Mouse (Mus musculus) CH12.LX (cell line): Measurements from ENCODE around the gene Slc4a4. TPM values are rescaled to one million over a fixed set of nuclear protein-coding genes. Genes with fewer than 3 reads are reported as not detected.

Experiments
- DNase-seq: peaks from one replicate; pipeline ENCODE4 v3.0.0-alpha.2; 2013; ENCODE audit errors: extremely low read depth
- H3K27ac ChIP-seq: 2 replicates; pipeline ENCODE4 v1.5.1; 2012; ENCODE audit warnings: low read depth, mild to moderate bottlenecking, control low read depth, moderate library complexity; ENCODE audit not compliant: insufficient read depth
- H3K27me3 ChIP-seq: replicated peaks from 2 replicates; pipeline ENCODE3; 2012; ENCODE audit warnings: inconsistent platforms
- H3K36me3 ChIP-seq, 2 experiments: replicated peaks in 1 of 2; 2 replicates each; pipeline versions ENCODE3 to v1.6.1; 2012; ENCODE audit warnings: inconsistent platforms in 1 of 2, low read length in 1 of 2, mild to moderate bottlenecking in 1 of 2, mixed read lengths in 1 of 2, moderate library complexity in 1 of 2; ENCODE audit not compliant: control insufficient read depth in 1 of 2, insufficient read depth in 1 of 2
- H3K4me1 ChIP-seq, 2 experiments: 2 replicates each; pipeline ENCODE4 v1.6.1; 2012; ENCODE audit warnings: inconsistent platforms in 1 of 2, moderate library complexity in 1 of 2; ENCODE audit not compliant: insufficient read depth in 2 of 2, control insufficient read depth in 1 of 2
- H3K4me2 ChIP-seq: 2 replicates; pipeline ENCODE4 v1.6.1; 2012; ENCODE audit warnings: low read depth, mild to moderate bottlenecking, control low read depth; ENCODE audit not compliant: poor library complexity, insufficient read depth, severe bottlenecking
- H3K4me3 ChIP-seq, 3 experiments: fragments of 150-350 bp in 1 of 3; sonication (generic) in 1 of 3; replicated peaks in 1 of 3; 2 replicates each; pipeline versions ENCODE3 to v1.5.1; 2011 to 2012; ENCODE audit warnings: low read depth in 2 of 3, low read length in 2 of 3, mild to moderate bottlenecking in 2 of 3, moderate library complexity in 2 of 3, control low read depth in 1 of 3, improper control_type of control experiment in 1 of 3, inconsistent platforms in 1 of 3, mixed read lengths in 1 of 3; ENCODE audit not compliant: poor library complexity in 1 of 3
- H3K79me2 ChIP-seq: replicated peaks from 2 replicates; pipeline ENCODE4 v1.6.1; 2012; ENCODE audit warnings: mild to moderate bottlenecking, moderate library complexity; ENCODE audit not compliant: control insufficient read depth, poor library complexity, insufficient read depth, severe bottlenecking; ENCODE audit errors: extremely low read depth
- H3K9ac ChIP-seq: 2 replicates; pipeline ENCODE4 v1.6.1; 2012; ENCODE audit warnings: low read depth, mild to moderate bottlenecking, control low read depth, moderate library complexity; ENCODE audit not compliant: insufficient read depth
- H3K9me3 ChIP-seq: replicated peaks from 2 replicates; pipeline ENCODE3; 2012; ENCODE audit warnings: low read length, inconsistent platforms, mixed read lengths
- CHD1 ChIP-seq: IDR thresholded peaks from 2 replicates; pipeline ENCODE4 v1.6.1; 2012; ENCODE audit warnings: low read depth, low read length, improper control_type of control experiment, inconsistent platforms
- CHD2 ChIP-seq: IDR thresholded peaks from 2 replicates; pipeline ENCODE4 v1.6.1; 2011; ENCODE audit warnings: low read length, improper control_type of control experiment
- GABPA ChIP-seq: IDR thresholded peaks from 2 replicates; pipeline ENCODE4 v1.6.1; 2012; ENCODE audit warnings: low read depth, low read length, improper control_type of control experiment, inconsistent platforms; ENCODE audit not compliant: insufficient replicate concordance
- HCFC1 ChIP-seq: IDR thresholded peaks from 2 replicates; pipeline ENCODE4 v1.6.1; 2012; ENCODE audit warnings: low read depth, mild to moderate bottlenecking, inconsistent platforms, low read length, improper control_type of control experiment
- JUN ChIP-seq: IDR thresholded peaks from 2 replicates; pipeline ENCODE4 v1.6.1; 2011; ENCODE audit warnings: low read depth, mild to moderate bottlenecking, low read length, improper control_type of control experiment, moderate library complexity; ENCODE audit not compliant: insufficient read depth
- KAT2A ChIP-seq: IDR thresholded peaks from 2 replicates; pipeline ENCODE4 v1.6.1; 2012; ENCODE audit warnings: low read length, improper control_type of control experiment, inconsistent platforms; ENCODE audit not compliant: insufficient replicate concordance
- MAX ChIP-seq: IDR thresholded peaks from 2 replicates; pipeline ENCODE4 v1.6.1; 2011; ENCODE audit warnings: low read length, improper control_type of control experiment
- MAZ ChIP-seq: IDR thresholded peaks from 2 replicates; pipeline ENCODE4 v1.6.1; 2012; ENCODE audit warnings: low read depth, mild to moderate bottlenecking, inconsistent platforms, low read length, improper control_type of control experiment, moderate library complexity
- MEF2A ChIP-seq: IDR thresholded peaks from 2 replicates; pipeline ENCODE4 v1.6.1; 2014; ENCODE audit warnings: low read depth, mild to moderate bottlenecking, inconsistent platforms, low read length, improper control_type of control experiment, borderline replicate concordance
- MYC ChIP-seq: IDR thresholded peaks from 2 replicates; pipeline ENCODE4 v1.6.1; 2011; ENCODE audit warnings: low read depth, mild to moderate bottlenecking, improper control_type of control experiment, low read length
- NELFE ChIP-seq: IDR thresholded peaks from 2 replicates; pipeline ENCODE4 v1.6.1; 2011; ENCODE audit warnings: low read depth, low read length, improper control_type of control experiment
- NRF1 ChIP-seq: IDR thresholded peaks from 2 replicates; pipeline ENCODE4 v1.6.1; 2014; ENCODE audit warnings: low read depth, mild to moderate bottlenecking, inconsistent platforms, low read length, improper control_type of control experiment, moderate library complexity
- POLR2A ChIP-seq: IDR thresholded peaks from 2 replicates; pipeline ENCODE4 v1.6.1; 2011; ENCODE audit warnings: low read depth, mild to moderate bottlenecking, improper control_type of control experiment, low read length
- POLR2AphosphoS2 ChIP-seq: IDR thresholded peaks from 2 replicates; pipeline ENCODE4 v1.6.1; 2011; ENCODE audit warnings: low read depth, low read length, improper control_type of control experiment
- RAD21 ChIP-seq: IDR thresholded peaks from 2 replicates; pipeline ENCODE4 v1.6.1; 2011; ENCODE audit warnings: low read depth, mild to moderate bottlenecking, low read length, improper control_type of control experiment, moderate library complexity
- SIN3A ChIP-seq: IDR thresholded peaks from 2 replicates; pipeline ENCODE4 v1.6.1; 2012; ENCODE audit warnings: low read length, improper control_type of control experiment, inconsistent platforms
- SMC3 ChIP-seq: IDR thresholded peaks from 2 replicates; pipeline ENCODE4 v1.6.1; 2011; ENCODE audit warnings: low read depth, low read length, improper control_type of control experiment
- TBP ChIP-seq: conservative IDR thresholded peaks from 2 replicates; pipeline ENCODE4 v1.6.1; 2011; ENCODE audit warnings: low read depth, low read length, improper control_type of control experiment
- TCF12 ChIP-seq: IDR thresholded peaks from 2 replicates; pipeline ENCODE4 v1.6.1; 2014; ENCODE audit warnings: low read depth, mild to moderate bottlenecking, inconsistent platforms, low read length, improper control_type of control experiment
- UBTF ChIP-seq: IDR thresholded peaks from 2 replicates; pipeline ENCODE4 v1.6.1; 2012; ENCODE audit warnings: low read depth, mild to moderate bottlenecking, inconsistent platforms, low read length, improper control_type of control experiment, moderate library complexity
- USF2 ChIP-seq: conservative IDR thresholded peaks from 2 replicates; pipeline ENCODE4 v1.6.1; 2011; ENCODE audit warnings: low read depth, low read length, improper control_type of control experiment
- ZKSCAN1 ChIP-seq: IDR thresholded peaks from 2 replicates; pipeline ENCODE4 v1.6.1; 2012; ENCODE audit warnings: low read depth, inconsistent platforms, low read length, improper control_type of control experiment, borderline replicate concordance
- ZMIZ1 ChIP-seq: IDR thresholded peaks from 2 replicates; pipeline ENCODE4 v1.6.1; 2012; ENCODE audit warnings: low read depth, mild to moderate bottlenecking, inconsistent platforms, low read length, improper control_type of control experiment
- dilution Hi-C: fragments of 300-500 bp; cut with MboI; formaldehyde crosslinking; loops from 2 replicates; pipeline ENCODE4 v1.14.3; 2020; ENCODE audit warnings: low sequenced_read_pairs; ENCODE audit not compliant: extremely low pct_unique_long_range_greater_than_20kb, extremely low pct_ligation_motif_present
- in situ Hi-C: fragments of 300-500 bp; cut with MboI; formaldehyde crosslinking; loops from 3 replicates; pipeline ENCODE4 v1.14.3; 2019; ENCODE audit warnings: low sequenced_read_pairs, low pct_ligation_motif_present, low pct_unique_long_range_greater_than_20kb, mixed read lengths
- polyA plus RNA-seq: library from polyadenylated mRNA; unstranded; fragments of >175 nt; gene quantifications from 2 replicates; pipeline ENCODE4 v1.2.1, GENCODE M21; 2012; ENCODE audit warnings: low read depth; ENCODE audit not compliant: insufficient read length
- total RNA-seq, 2 experiments: library from RNA; depleted of rRNA; stranded (reverse); fragments of 300-350 nt in 1 of 2; fragments of >200 nt in 1 of 2; gene quantifications; 2 replicates each; pipeline ENCODE4 v1.2.3; 2012 to 2014

The Slc4a4 gene
- total and polyA plus RNA-seq, 3 experiments, result not detected

DNA sequence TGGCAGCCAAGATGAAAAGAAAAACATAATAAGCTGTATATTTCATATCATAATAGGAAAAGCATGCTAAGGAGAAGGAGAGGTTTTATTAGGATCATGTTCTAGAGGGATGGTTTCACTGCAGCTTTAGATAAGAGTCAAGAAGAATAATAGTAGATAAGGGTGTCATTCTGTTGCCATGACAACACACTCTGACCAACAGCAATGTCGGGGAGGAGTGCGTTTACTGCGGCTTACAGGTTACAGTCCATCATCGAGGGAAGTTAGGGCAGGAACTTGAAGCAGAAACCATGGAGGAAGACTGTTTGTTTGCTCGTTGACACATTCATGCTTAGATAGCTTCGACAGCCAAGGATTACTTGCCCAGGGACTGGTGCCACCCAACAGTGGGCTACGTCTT lies 85.7 kb downstream of the Slc4a4 start:
- no peaks in the 10 kb centered on the region for H3K36me3 ChIP-seq
- H3K27me3 ChIP-seq, result no peaks in the 10 kb centered on the region
- H3K4me1 ChIP-seq, result no peaks in the 10 kb centered on the region
- dilution Hi-C loops (no loop called here), in situ Hi-C loops (no loop called here)
- DNase-seq, result no peak
- no peak overlapping the region for H3K4me2 ChIP-seq
- no peaks in the 10 kb centered on the region for H3K79me2 ChIP-seq
- no peaks in the 10 kb centered on the region for H3K9me3 ChIP-seq
- H3K9ac ChIP-seq, result no peak overlapping the region
- TF ChIP-seq SIN3A, result no peak
- no peak for TF ChIP-seq TBP
- TF ChIP-seq UBTF, result no peak
- no peak for TF ChIP-seq ZMIZ1
- no peak for TF ChIP-seq CHD1
- TF ChIP-seq USF2, result no peak
- no peak for TF ChIP-seq POLR2A
- no peak for TF ChIP-seq ZKSCAN1
- TF ChIP-seq NRF1, result no peak
- TF ChIP-seq CHD2, result no peak
- no peak for TF ChIP-seq MAZ
- TF ChIP-seq KAT2A, result no peak
- TF ChIP-seq RAD21, result no peak
- no peak for TF ChIP-seq MYC
- no peak for TF ChIP-seq POLR2AphosphoS2
- no peak for TF ChIP-seq MAX
- TF ChIP-seq NELFE, result no peak
- no peak for TF ChIP-seq GABPA
- no peak for TF ChIP-seq HCFC1
- no peak overlapping the region for H3K4me3 ChIP-seq
- no peak overlapping the region for H3K27ac ChIP-seq

DNA sequence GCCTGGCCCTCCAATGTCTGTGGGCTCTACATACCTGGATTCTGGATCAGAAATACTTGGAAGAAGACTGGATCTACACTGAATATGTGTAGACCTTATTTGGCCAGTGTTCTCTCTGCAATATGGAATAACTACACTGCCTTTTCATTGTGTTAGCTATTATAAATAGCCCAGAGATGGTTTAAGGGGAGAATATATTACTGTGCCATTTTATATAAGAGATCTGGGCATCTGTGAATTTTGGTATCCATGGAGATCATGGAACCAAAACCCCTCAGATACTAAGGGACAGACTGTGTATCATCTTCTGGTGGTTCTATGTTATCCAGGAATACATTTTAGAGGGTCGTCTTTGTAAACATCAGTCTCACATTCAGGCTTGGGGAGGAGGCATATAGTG lies 86.5 kb downstream of the Slc4a4 start:
- in situ Hi-C loops (no loop called here), dilution Hi-C loops (no loop called here)
- no peaks in the 10 kb centered on the region for H3K27me3 ChIP-seq
- no peaks in the 10 kb centered on the region for H3K4me1 ChIP-seq
- no peak overlapping the region for H3K4me3 ChIP-seq
- H3K9me3 ChIP-seq, result no peaks in the 10 kb centered on the region
- no peak for TF ChIP-seq USF2
- TF ChIP-seq SMC3, result no peak
- no peak for TF ChIP-seq POLR2A
- TF ChIP-seq NELFE, result no peak
- TF ChIP-seq JUN, result no peak
- no peak for TF ChIP-seq MEF2A
- no peak for TF ChIP-seq GABPA
- TF ChIP-seq ZKSCAN1, result no peak
- no peak for TF ChIP-seq TCF12
- no peak for DNase-seq
- H3K4me2 ChIP-seq, result no peak overlapping the region
- no peak overlapping the region for H3K27ac ChIP-seq
- no peaks in the 10 kb centered on the region for H3K79me2 ChIP-seq
- H3K9ac ChIP-seq, result no peak overlapping the region
- H3K36me3 ChIP-seq, result no peaks in the 10 kb centered on the region
